Mouse (Mus musculus): ENCODE results near the gene Phf7. TPM values are rescaled to one million over a fixed set of nuclear protein-coding genes. Genes with fewer than 3 reads are reported as not detected.
A peak's percentile ranks its signal among the peaks of the same experiment; 100 is the strongest.

The Phf7 gene
- polyA plus RNA-seq, 1 experiment from 2014 or later: 9.5 TPM

DNA sequence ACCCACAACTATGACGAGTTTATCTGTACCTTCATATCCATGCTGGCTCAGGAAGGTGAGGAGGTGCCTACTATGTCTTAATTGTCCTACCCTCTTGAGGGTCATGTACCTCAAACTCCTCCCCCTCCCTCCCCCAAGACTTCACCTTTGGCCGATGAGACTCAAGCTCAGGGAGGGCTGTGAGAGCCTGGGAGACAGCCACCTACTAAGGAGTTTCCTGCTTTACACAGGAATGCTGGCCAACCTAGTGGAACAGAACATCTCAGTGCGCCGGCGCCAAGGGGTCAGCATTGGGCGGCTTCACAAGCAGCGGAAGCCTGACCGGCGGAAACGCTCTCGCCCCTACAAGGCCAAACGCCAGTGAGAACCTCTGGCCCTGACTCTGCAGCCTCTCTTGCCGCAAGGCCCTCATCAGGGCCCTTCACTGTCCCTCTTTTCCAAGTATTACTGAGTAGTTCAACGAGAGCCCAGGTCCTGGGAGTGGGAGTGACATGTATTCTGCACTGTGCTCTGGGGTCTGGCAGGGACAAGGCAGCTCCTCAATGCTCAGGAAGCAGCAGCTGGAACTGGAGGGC, 7.4 kb upstream of the Phf7 start:
- Histone ChIP-seq H3K27ac (ENCODE audit: low read length) (no peak overlapping the region), H3K36me3 (ENCODE audit: control insufficient read depth, insufficient read depth) (peaks cover 66% of the 10 kb centered on the region), H3K27me3 (ENCODE audit: control insufficient read depth, insufficient read depth, low read length) (no peaks in the 10 kb centered on the region), H3K4me3 (ENCODE audit: low read length) (no peak overlapping the region), H3K9me3 (replicated peaks; ENCODE audit: control insufficient read depth, low read length) (no peaks in the 10 kb centered on the region), H3K4me2 (ENCODE audit: low read depth, low read length) (no peak overlapping the region), H3K9ac (ENCODE audit: low read length) (no peak overlapping the region), H3K4me1 (ENCODE audit: control insufficient read depth, insufficient read depth, low read length) (no peaks in the 10 kb centered on the region)
- WGBS: 93% methylated on average over 14 of the region's 14 CpGs
- no peak for ATAC-seq (replicated peaks; ENCODE audit: extremely low read depth, insufficient read depth, low FRiP score)

DNA sequence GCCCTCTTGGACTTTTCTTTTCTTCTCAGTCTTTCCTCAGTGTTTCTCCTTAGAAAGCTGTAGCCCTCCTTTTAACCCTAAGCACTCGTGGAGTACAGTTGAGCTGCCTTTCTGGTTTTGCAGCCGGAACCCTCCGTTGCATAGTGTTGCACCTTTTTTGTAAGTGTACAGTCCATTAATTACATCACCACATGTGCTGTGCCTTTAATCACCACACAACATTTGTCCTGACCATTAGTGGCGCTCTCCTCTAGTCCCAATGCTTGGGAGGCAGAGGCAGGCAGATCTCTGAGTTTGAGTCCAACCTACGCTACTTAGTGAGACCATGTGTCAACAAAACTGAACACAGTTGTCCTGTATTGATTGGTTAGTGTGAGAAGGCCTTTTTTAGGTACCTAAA, 974 bp upstream of the Phf7 start:
- H3K9ac ChIP-seq (ENCODE audit: low read length): peak overlapping the region; percentile 99
- H3K4me1 ChIP-seq (ENCODE audit: control insufficient read depth, insufficient read depth, low read length): peaks cover 14% of the 10 kb centered on the region
- peak overlapping the region; percentile 71 for H3K4me2 ChIP-seq (ENCODE audit: low read depth, low read length)
- H3K27ac ChIP-seq (ENCODE audit: low read length): no peak overlapping the region
- H3K36me3 ChIP-seq (ENCODE audit: control insufficient read depth, insufficient read depth): peaks cover 38% of the 10 kb centered on the region
- 89% methylated on average over 5 of the region's 5 CpGs for WGBS
- H3K27me3 ChIP-seq (ENCODE audit: control insufficient read depth, insufficient read depth, low read length): no peaks in the 10 kb centered on the region
- peak overlapping the region; percentile 91 for H3K4me3 ChIP-seq (ENCODE audit: low read length)
- H3K9me3 ChIP-seq (replicated peaks; ENCODE audit: control insufficient read depth, low read length): no peaks in the 10 kb centered on the region
- ATAC-seq (replicated peaks; ENCODE audit: extremely low read depth, insufficient read depth, low FRiP score): no peak

DNA sequence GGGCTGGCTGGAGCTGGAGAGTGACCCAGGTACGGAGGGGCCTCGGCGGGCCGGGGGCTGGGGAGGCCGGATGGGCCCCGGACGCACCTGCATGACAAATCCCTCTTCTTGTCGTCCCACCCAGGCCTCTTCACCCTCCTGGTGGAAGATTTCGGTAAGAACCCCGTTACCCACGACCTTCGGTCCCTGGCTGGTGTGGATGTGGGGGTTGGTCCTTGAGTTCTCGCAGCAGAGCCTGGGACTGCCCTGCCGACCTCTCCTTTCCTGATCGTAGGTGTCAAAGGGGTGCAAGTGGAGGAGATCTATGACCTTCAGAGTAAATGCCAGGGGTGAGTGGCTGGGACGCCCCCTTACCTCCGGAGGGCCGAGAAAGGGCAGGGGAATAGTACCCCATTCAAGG, 509 bp upstream of the Phf7 start:
- ATAC-seq (replicated peaks; ENCODE audit: extremely low read depth, insufficient read depth, low FRiP score): no peak; the same call in none of the 2 replicates
- Histone ChIP-seq H3K4me1 (ENCODE audit: control insufficient read depth, insufficient read depth, low read length) (peaks cover 14% of the 10 kb centered on the region), H3K27ac (ENCODE audit: low read length) (peak overlapping the region; percentile 75), H3K4me2 (ENCODE audit: low read depth, low read length) (peak overlapping the region; percentile 71), H3K9ac (ENCODE audit: low read length) (peak overlapping the region; percentile 99), H3K27me3 (ENCODE audit: control insufficient read depth, insufficient read depth, low read length) (no peaks in the 10 kb centered on the region), H3K9me3 (replicated peaks; ENCODE audit: control insufficient read depth, low read length) (no peaks in the 10 kb centered on the region), H3K4me3 (ENCODE audit: low read length) (peak overlapping the region; percentile 91), H3K36me3 (ENCODE audit: control insufficient read depth, insufficient read depth) (peaks cover 34% of the 10 kb centered on the region)
- under 1% methylated on average over 18 of the region's 18 CpGs for whole genome bisulfite sequencing

DNA sequence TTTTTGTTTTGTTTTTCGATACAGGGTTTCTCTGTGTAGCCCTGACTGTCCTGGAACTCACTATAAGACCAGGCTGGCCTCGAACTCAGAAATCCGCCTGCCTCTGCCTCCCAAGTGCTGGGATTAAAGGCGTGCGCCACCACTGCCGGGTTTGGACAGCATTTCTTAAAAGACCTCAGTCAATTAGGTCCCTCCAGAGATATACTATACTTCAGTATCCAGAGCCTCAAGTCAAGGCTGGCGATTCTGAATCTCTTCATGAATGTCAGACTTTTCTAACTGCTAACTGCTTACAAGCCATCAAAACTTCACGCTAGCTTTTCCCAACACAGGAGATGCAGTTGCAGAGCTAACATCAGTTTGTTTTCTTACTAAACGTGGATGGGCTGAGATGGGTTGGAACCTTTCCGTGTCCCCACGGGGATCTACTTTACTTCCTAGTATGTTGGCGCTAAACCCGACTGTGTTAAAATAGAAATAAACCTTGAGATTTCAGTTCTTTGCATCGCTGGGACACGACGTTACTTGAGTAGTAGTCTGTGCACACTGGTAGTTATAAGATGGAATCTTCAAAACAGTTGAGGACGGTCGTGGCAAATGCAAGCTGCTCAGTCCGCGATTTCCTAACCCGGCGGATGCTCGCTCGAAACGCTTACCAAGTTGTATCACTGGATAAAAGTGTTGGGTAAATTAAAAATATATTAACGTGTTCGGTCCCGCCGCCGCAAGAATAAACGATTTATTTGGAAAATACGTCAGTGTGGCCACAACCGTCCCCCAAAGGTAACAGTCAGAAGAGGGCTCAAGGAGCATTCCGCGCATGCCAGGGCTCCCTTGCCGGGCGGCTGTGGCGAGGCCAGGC, 664 bp downstream of the Phf7 start:
- H3K9ac ChIP-seq (ENCODE audit: low read length): peak overlapping the region; percentile 99
- H3K27me3 ChIP-seq (ENCODE audit: control insufficient read depth, insufficient read depth, low read length): no peaks in the 10 kb centered on the region
- WGBS: 17% methylated on average over 36 of the region's 38 CpGs
- no peaks in the 10 kb centered on the region for H3K9me3 ChIP-seq (replicated peaks; ENCODE audit: control insufficient read depth, low read length)
- peaks cover 24% of the 10 kb centered on the region for H3K36me3 ChIP-seq (ENCODE audit: control insufficient read depth, insufficient read depth)
- peak; percentile 81 for ATAC-seq (replicated peaks; ENCODE audit: extremely low read depth, insufficient read depth, low FRiP score)
- peak overlapping the region; percentile 97 for H3K27ac ChIP-seq (ENCODE audit: low read length)
- peaks cover 22% of the 10 kb centered on the region for H3K4me1 ChIP-seq (ENCODE audit: control insufficient read depth, insufficient read depth, low read length)
- peak overlapping the region; percentile 85 for H3K4me2 ChIP-seq (ENCODE audit: low read depth, low read length)
- H3K4me3 ChIP-seq (ENCODE audit: low read length): peak overlapping the region; percentile 91

DNA sequence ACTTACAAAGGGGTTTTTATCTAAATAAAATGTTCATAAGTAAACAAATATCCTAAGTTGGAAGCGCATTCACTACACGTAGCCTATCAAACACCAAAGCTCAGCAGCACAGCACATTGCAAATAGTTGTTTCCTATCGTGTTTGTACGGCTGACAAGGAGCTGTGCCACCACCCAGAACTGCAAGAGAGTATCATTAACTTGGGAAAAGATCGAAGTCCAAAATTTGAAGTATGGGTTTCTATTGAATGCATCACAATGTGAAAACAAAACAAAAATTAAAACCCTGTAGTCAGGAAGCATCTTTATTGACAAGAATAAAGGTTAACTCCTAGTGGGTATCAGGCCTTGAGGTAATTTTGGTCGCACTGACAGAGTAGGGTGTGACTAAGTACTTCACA, 2.7 kb downstream of the Phf7 start:
- no peak overlapping the region for H3K27ac ChIP-seq (ENCODE audit: low read length)

DNA sequence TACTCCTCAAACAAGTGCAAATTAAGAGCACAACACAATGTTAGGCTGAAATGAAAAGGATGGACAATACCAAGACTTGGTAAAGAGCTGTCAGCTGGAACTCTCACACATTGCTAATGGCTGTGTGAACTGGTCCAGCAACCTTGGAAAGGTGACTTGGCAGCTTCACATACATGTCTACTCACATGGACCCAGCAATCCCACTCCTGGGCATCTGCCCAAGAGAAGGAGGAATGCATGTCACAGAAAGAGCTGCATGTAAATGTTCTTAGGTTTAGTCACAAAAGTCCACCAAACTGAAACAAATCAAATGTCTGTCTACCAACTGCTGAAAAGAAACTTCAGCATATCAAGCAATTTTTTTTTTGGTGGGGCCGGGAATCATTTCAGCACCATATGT, 5.2 kb downstream of the Phf7 start:
- Histone ChIP-seq H3K27ac (ENCODE audit: low read length) (peak overlapping the region; percentile 51), H3K9me3 (replicated peaks; ENCODE audit: control insufficient read depth, low read length) (no peaks in the 10 kb centered on the region), H3K36me3 (ENCODE audit: control insufficient read depth, insufficient read depth) (no peaks in the 10 kb centered on the region), H3K4me1 (ENCODE audit: control insufficient read depth, insufficient read depth, low read length) (peaks cover 13% of the 10 kb centered on the region), H3K27me3 (ENCODE audit: control insufficient read depth, insufficient read depth, low read length) (no peaks in the 10 kb centered on the region), H3K4me3 (ENCODE audit: low read length) (no peak overlapping the region), H3K4me2 (ENCODE audit: low read depth, low read length) (no peak overlapping the region), H3K9ac (ENCODE audit: low read length) (no peak overlapping the region; the same call in 1 of the 2 replicates)
- 26% methylated on average over 1 of the region's 1 CpGs for WGBS
- no peak for ATAC-seq (replicated peaks; ENCODE audit: extremely low read depth, insufficient read depth, low FRiP score)

More for the DNA sequence above, 2.7 kb downstream of the Phf7 start:
- Histone ChIP-seq H3K4me3 (ENCODE audit: low read length) (no peak overlapping the region), H3K4me2 (ENCODE audit: low read depth, low read length) (no peak overlapping the region), H3K27me3 (ENCODE audit: control insufficient read depth, insufficient read depth, low read length) (no peaks in the 10 kb centered on the region), H3K4me1 (ENCODE audit: control insufficient read depth, insufficient read depth, low read length) (peaks cover 22% of the 10 kb centered on the region), H3K9ac (ENCODE audit: low read length) (no peak overlapping the region), H3K9me3 (replicated peaks; ENCODE audit: control insufficient read depth, low read length) (no peaks in the 10 kb centered on the region), H3K36me3 (ENCODE audit: control insufficient read depth, insufficient read depth) (peaks cover 7% of the 10 kb centered on the region; the same call in 1 of the 2 replicates)
- ATAC-seq (replicated peaks; ENCODE audit: extremely low read depth, insufficient read depth, low FRiP score): no peak
- WGBS: 92% methylated on average over 6 of the region's 6 CpGs

DNA sequence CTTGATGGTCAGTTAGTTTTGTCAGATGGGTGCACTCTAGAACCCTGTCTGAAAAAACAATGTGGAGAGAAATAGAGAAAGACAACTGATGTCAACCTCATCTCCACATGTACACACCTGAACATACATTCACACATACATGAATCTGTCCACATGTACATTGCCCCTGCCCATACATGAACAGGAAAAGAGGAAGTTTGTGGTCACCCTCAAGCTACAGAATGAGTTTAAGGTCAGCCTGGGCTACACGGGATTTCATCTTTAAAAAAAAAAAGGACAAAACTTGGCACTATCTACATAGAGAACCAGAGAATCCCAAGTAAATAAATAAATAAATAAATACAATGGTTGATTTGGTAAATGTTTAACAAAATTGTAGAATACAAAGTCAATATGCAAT, 6.3 kb downstream of the Phf7 start:
- 76% methylated on average over 1 of the region's 1 CpGs for WGBS
- H3K36me3 ChIP-seq (ENCODE audit: control insufficient read depth, insufficient read depth): no peaks in the 10 kb centered on the region
- no peaks in the 10 kb centered on the region for H3K9me3 ChIP-seq (replicated peaks; ENCODE audit: control insufficient read depth, low read length)

DNA sequence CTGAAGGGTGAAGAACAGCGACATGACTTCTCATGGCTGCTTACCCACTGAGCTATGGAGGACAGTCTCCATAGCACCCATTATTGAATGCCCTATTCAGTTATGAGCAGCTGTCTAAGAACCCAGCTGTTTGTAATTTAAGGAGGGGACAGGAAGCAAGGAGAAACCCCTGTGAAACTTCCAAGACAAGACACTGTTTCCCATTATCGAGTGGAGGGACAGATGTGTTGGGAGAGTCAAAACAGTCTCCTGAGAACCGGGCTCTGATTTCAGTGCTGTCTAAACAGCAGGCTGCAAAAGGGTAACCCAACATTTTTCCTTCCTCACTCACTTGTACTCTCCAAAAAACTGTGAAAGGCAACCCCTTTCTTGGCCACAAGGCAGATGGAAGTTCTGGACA, 10.6 kb downstream of the Phf7 start:
- Histone ChIP-seq H3K4me1 (ENCODE audit: control insufficient read depth, insufficient read depth, low read length) (no peaks in the 10 kb centered on the region), H3K36me3 (ENCODE audit: control insufficient read depth, insufficient read depth) (no peaks in the 10 kb centered on the region), H3K4me2 (ENCODE audit: low read depth, low read length) (no peak overlapping the region), H3K27me3 (ENCODE audit: control insufficient read depth, insufficient read depth, low read length) (no peaks in the 10 kb centered on the region), H3K4me3 (ENCODE audit: low read length) (no peak overlapping the region), H3K9me3 (replicated peaks; ENCODE audit: control insufficient read depth, low read length) (no peaks in the 10 kb centered on the region), H3K27ac (ENCODE audit: low read length) (no peak overlapping the region), H3K9ac (ENCODE audit: low read length) (no peak overlapping the region)
- 65% methylated on average over 3 of the region's 3 CpGs for WGBS
- no peak for ATAC-seq (replicated peaks; ENCODE audit: extremely low read depth, insufficient read depth, low FRiP score)

More for the DNA sequence above, 6.3 kb downstream of the Phf7 start:
- Histone ChIP-seq H3K27me3 (ENCODE audit: control insufficient read depth, insufficient read depth, low read length) (no peaks in the 10 kb centered on the region), H3K9ac (ENCODE audit: low read length) (no peak overlapping the region), H3K4me2 (ENCODE audit: low read depth, low read length) (no peak overlapping the region), H3K27ac (ENCODE audit: low read length) (no peak overlapping the region), H3K4me3 (ENCODE audit: low read length) (no peak overlapping the region), H3K4me1 (ENCODE audit: control insufficient read depth, insufficient read depth, low read length) (peaks cover 8% of the 10 kb centered on the region)
- no peak for ATAC-seq (replicated peaks; ENCODE audit: extremely low read depth, insufficient read depth, low FRiP score)
